Mouse (Mus musculus) brain, embryonic 14.5 days (tissue): ENCODE measurements around the gene Prm1.

Experiments used
- CTCF ChIP-seq: fragments of 200-500 bp; IDR thresholded peaks from 2 replicates; pipeline ENCODE4 v1.5.1; 2012; ENCODE audit warnings: inconsistent platforms, mild to moderate bottlenecking, moderate library complexity, borderline replicate concordance; ENCODE audit not compliant: insufficient read depth, insufficient read length; ENCODE audit errors: extremely low read depth
- POLR2A ChIP-seq: fragments of 200-500 bp; IDR thresholded peaks from 2 replicates; pipeline ENCODE4 v1.6.1; 2012; ENCODE audit warnings: mild to moderate bottlenecking, inconsistent platforms, borderline replicate concordance; ENCODE audit not compliant: poor library complexity, insufficient read depth, insufficient read length, severe bottlenecking; ENCODE audit errors: extremely low read depth

DNA sequence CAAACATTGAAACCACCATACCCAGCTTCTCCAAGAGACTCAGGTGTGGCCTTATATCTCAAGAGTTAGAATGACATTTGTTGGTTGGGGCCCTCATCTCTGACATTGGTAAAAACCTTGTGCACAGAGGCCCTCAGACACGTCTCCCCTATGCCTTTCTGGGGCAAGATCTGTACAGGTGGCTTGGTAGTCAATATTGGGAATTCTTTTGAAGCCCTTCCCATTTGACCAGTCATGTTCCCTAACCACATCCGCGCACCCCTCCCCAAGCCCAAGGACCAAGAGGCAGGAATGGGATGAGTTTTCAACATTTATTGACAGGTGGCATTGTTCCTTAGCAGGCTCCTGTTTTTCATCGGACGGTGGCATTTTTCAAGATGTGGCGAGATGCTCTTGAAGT, 9.6 kb downstream of the Prm1 start, which contains the start of gene Prm2:
- TF ChIP-seq CTCF (no peak), POLR2A (no peak)
